Mouse (Mus musculus): Measurements from ENCODE around the gene Dicer1. TPM values are rescaled to one million over a fixed set of nuclear protein-coding genes. Genes with fewer than 3 reads are reported as not detected.

The Dicer1 gene
- total and polyA plus RNA-seq, 3 experiments: 14.6 to 25.9 TPM; not detected in 1

- Histone ChIP-seq H3K4me1 (ENCODE audit: control insufficient read depth in 1 of 2, insufficient read depth in 2 of 2, low read length in 2 of 2) (no peaks in the 10 kb centered on the region), H3K36me3 (ENCODE audit: control insufficient read depth in 1 of 2, insufficient read depth in 2 of 2, low read length in 2 of 2) (no peaks in the 10 kb centered on the region), H3K9me3 (replicated peaks; ENCODE audit: insufficient read depth, low read length) (no peaks in the 10 kb centered on the region), H3K27me3 (ENCODE audit: control insufficient read depth in 1 of 2, insufficient read depth in 2 of 2, low read length in 2 of 2) (no peaks in the 10 kb centered on the region), H3K4me3 (ENCODE audit: control insufficient read depth in 1 of 2, insufficient read depth in 1 of 2, low read depth in 2 of 2, low read length in 2 of 2) (no peak overlapping the region), H3K9ac (ENCODE audit: control insufficient read depth, low read depth, low read length, poor library complexity, severe bottlenecking) (no peak overlapping the region), H3K27ac (ENCODE audit: control insufficient read depth, low read depth, low read length) (no peak overlapping the region), H3K79me2 (ENCODE audit: control insufficient read depth, insufficient read depth, low read length, poor library complexity) (no peaks in the 10 kb centered on the region)
- TF ChIP-seq MYB (IDR thresholded peaks at IDR 0.05; ENCODE audit: low read depth, low read length) (no peak), ELF1 (IDR thresholded peaks at IDR 0.05; ENCODE audit: low read depth, low read length) (no peak), TCF12 (IDR thresholded peaks at IDR 0.05; ENCODE audit: low read depth, low read length) (no peak), MYC (IDR thresholded peaks at IDR 0.05; ENCODE audit: low read depth, low read length) (no peak), CHD2 (IDR thresholded peaks at IDR 0.05; ENCODE audit: low read length) (no peak), CTCF (IDR thresholded peaks at IDR 0.05 in 2 of 3, conservative IDR thresholded peaks at IDR 0.05 in 1 of 3; ENCODE audit: control insufficient read depth in 1 of 3, insufficient read depth in 1 of 3, low read depth in 2 of 3, low read length in 3 of 3, poor library complexity in 1 of 3, severe bottlenecking in 1 of 3) (no peak), CHD1 (IDR thresholded peaks at IDR 0.05; ENCODE audit: low read depth, low read length) (no peak), POLR2AphosphoS5 (IDR thresholded peaks at IDR 0.05; ENCODE audit: borderline replicate concordance, low read depth, low read length) (no peak), ETS1 (IDR thresholded peaks at IDR 0.05; ENCODE audit: low read depth, low read length) (no peak), GABPA (IDR thresholded peaks at IDR 0.05; ENCODE audit: low read depth, low read length) (no peak), ZNF384 (IDR thresholded peaks at IDR 0.05; ENCODE audit: low read depth, low read length) (no peak)
- DNase-seq (ENCODE audit: low read depth, low spot score): no peak
These were observed 113.6 kb downstream of the Dicer1 start for GRCm38 (mm10) chr12:104638156-104638555.

Other genes starting within 250 kb of the Dicer1 start
- gene Clmn, start 113.1 kb upstream of the Dicer1 start, total RNA-seq (2012; rRNA removed): 0.07 TPM in 1 of 2 replicates, not detected in the other
- not detected for gene Clmn, start 113.1 kb upstream of the Dicer1 start, polyA plus RNA-seq (2012; ENCODE audit: insufficient read depth in 1 of 2, insufficient read length in 2 of 2, low read depth in 1 of 2, low replicate concordance in 2 of 2, missing spikeins in 1 of 2)

All from MEL (cell line).